Mouse (Mus musculus) small intestine, adult 2 months (tissue): ENCODE results near the gene Rhox2f. TPM values are rescaled to one million over a fixed set of nuclear protein-coding genes. Genes with fewer than 3 reads are reported as not detected.
"Not testable (repeated sequence)": the region's sequence is repeated elsewhere in the genome, so short reads cannot be mapped to it uniquely, and the experiment has no call there.

ENCODE experiments used
- H3K27ac ChIP-seq: fragments of 200-500 bp; 2 replicates; pipeline ENCODE4 v1.5.1; 2012; ENCODE audit warnings: low read depth, low read length, control low read depth, inconsistent platforms; ENCODE audit not compliant: insufficient read depth
- H3K27me3 ChIP-seq: fragments of 200-500 bp; 2 replicates; pipeline ENCODE4 v1.6.1; 2012; ENCODE audit warnings: mild to moderate bottlenecking, moderate library complexity, low read length, inconsistent platforms; ENCODE audit not compliant: control insufficient read depth, insufficient read depth
- H3K36me3 ChIP-seq: fragments of 200-500 bp; 2 replicates; pipeline ENCODE4 v1.6.1; 2012; ENCODE audit warnings: mild to moderate bottlenecking, low read length, control low read depth, inconsistent platforms; ENCODE audit not compliant: control insufficient read depth, insufficient read depth
- H3K4me1 ChIP-seq: fragments of 200-500 bp; 2 replicates; pipeline ENCODE4 v1.6.1; 2012; ENCODE audit warnings: low read length, inconsistent platforms, mixed read lengths; ENCODE audit not compliant: control insufficient read depth, insufficient read depth, insufficient read length
- H3K4me3 ChIP-seq: fragments of 200-500 bp; 2 replicates; pipeline ENCODE4 v1.5.1; 2012; ENCODE audit warnings: low read depth, mild to moderate bottlenecking, control low read depth, inconsistent platforms, low read length, moderate library complexity
- WGBS: fragments of 180-500 bp; shearing (Covaris S2); methylation state at CpG from one replicate; pipeline ENCODE4 v1.1.7; 2018; 5-methylcytosine and 5-hydroxymethylcytosine counted together
- polyA plus RNA-seq: library from polyadenylated mRNA; depleted of rRNA; stranded (reverse); fragments of >200 nt; gene quantifications from 2 replicates; pipeline ENCODE4 v1.2.3, GENCODE M21; 2012; rRNA removed

Gene Rhox2f
- not detected in 2 replicates for polyA plus RNA-seq

GRCm38 (mm10) chrX:37571105-37571504 is at the start of gene Rhox2f:
TSS of gene Rhox2f (plus strand) at chrX:37571405.
- 95% methylated on average over 8 of the region's 8 CpGs for WGBS
- not testable (repeated sequence) for H3K27ac ChIP-seq, H3K4me1 ChIP-seq, H3K4me3 ChIP-seq, H3K27me3 ChIP-seq, H3K36me3 ChIP-seq

GRCm38 (mm10) chrX:37530152-37530551 is 41.1 kb upstream of the Rhox2f start, which contains the start of gene Rhox2e:
TSS of gene Rhox2e (plus strand) at chrX:37530452.
- H3K27me3 ChIP-seq, H3K36me3 ChIP-seq, H3K4me3 ChIP-seq, H3K4me1 ChIP-seq, H3K27ac ChIP-seq: not testable (repeated sequence)
- WGBS = 89% methylated on average over 2 of the region's 8 CpGs

GRCm38 (mm10) chrX:37541719-37542118 is 29.5 kb upstream of the Rhox2f start, which contains the start of gene Rhox3e:
TSS of gene Rhox3e (plus strand) at chrX:37542019.
- H3K4me1 ChIP-seq, H3K27ac ChIP-seq, H3K36me3 ChIP-seq, H3K4me3 ChIP-seq, H3K27me3 ChIP-seq: not testable (repeated sequence)
- WGBS = 60% methylated on average over 1 of the region's 4 CpGs

GRCm38 (mm10) chrX:37557112-37557511 is 14.1 kb upstream of the Rhox2f start, which contains the start of gene Rhox4e:
TSS of gene Rhox4e (plus strand) at chrX:37557412.
- not testable (repeated sequence) for H3K27ac ChIP-seq, H3K4me1 ChIP-seq, H3K27me3 ChIP-seq, H3K36me3 ChIP-seq, H3K4me3 ChIP-seq
- WGBS = 98% methylated on average over 10 of the region's 18 CpGs

- not testable (repeated sequence) for H3K36me3 ChIP-seq, H3K27me3 ChIP-seq, H3K4me3 ChIP-seq, H3K27ac ChIP-seq, H3K4me1 ChIP-seq
- WGBS = 74% methylated on average over 2 of the region's 2 CpGs
These were observed 1.4 kb downstream of the Rhox2f start for GRCm38 (mm10) chrX:37572638-37573037.

- H3K4me3 ChIP-seq, H3K27me3 ChIP-seq, H3K27ac ChIP-seq, H3K4me1 ChIP-seq, H3K36me3 ChIP-seq: not testable (repeated sequence)
These were observed 9.5 kb downstream of the Rhox2f start, which contains the start of gene Rhox3f for GRCm38 (mm10) chrX:37580692-37581091. TSS of gene Rhox3f (plus strand) at chrX:37580992.

- H3K4me1 ChIP-seq, H3K36me3 ChIP-seq, H3K4me3 ChIP-seq, H3K27ac ChIP-seq, H3K27me3 ChIP-seq: not testable (repeated sequence)
- 97% methylated on average over 19 of the region's 19 CpGs for WGBS
These were observed 36.4 kb downstream of the Rhox2f start, which contains the start of gene Rhox4f for GRCm38 (mm10) chrX:37607604-37608003. TSS of gene Rhox4f (minus strand) at chrX:37607704.

Other genes starting within 250 kb of the Rhox2f start
- not detected in 2 replicates for gene Rhox3a2, start 191.4 kb upstream of the Rhox2f start, polyA plus RNA-seq
- gene Rhox4a2, start 180.6 kb upstream of the Rhox2f start, polyA plus RNA-seq = not detected in 2 replicates
- not detected in 2 replicates for gene Rhox2b, start 159.3 kb upstream of the Rhox2f start, polyA plus RNA-seq
- not detected in 2 replicates for gene Rhox4b, start 138.9 kb upstream of the Rhox2f start, polyA plus RNA-seq
- not detected in 2 replicates for gene Rhox2c, start 117.7 kb upstream of the Rhox2f start, polyA plus RNA-seq
- not detected in 2 replicates for gene Rhox3c, start 112.8 kb upstream of the Rhox2f start, polyA plus RNA-seq
- not detected in 2 replicates for gene Rhox4c, start 91.1 kb upstream of the Rhox2f start, polyA plus RNA-seq
- not detected in 2 replicates for gene Rhox2d, start 78.0 kb upstream of the Rhox2f start, polyA plus RNA-seq
- not detected in 2 replicates for gene Rhox4d, start 57.0 kb upstream of the Rhox2f start, polyA plus RNA-seq
- gene Rhox2e, start 41.0 kb upstream of the Rhox2f start, polyA plus RNA-seq = not detected in 2 replicates
- not detected in 2 replicates for gene Rhox3e, start 29.4 kb upstream of the Rhox2f start, polyA plus RNA-seq
- gene Rhox4e, start 14.0 kb upstream of the Rhox2f start, polyA plus RNA-seq = not detected in 2 replicates
- gene Rhox3f, start 9.6 kb downstream of the Rhox2f start, polyA plus RNA-seq = not detected in 2 replicates
- not detected in 2 replicates for gene Rhox4f, start 36.3 kb downstream of the Rhox2f start, polyA plus RNA-seq
- not detected in 2 replicates for gene Rhox3g, start 57.2 kb downstream of the Rhox2f start, polyA plus RNA-seq
- not detected in 2 replicates for gene Rhox2g, start 72.1 kb downstream of the Rhox2f start, polyA plus RNA-seq
- not detected in 2 replicates for gene Rhox4g, start 79.9 kb downstream of the Rhox2f start, polyA plus RNA-seq
- not detected in 2 replicates for gene Rhox3h, start 97.4 kb downstream of the Rhox2f start, polyA plus RNA-seq
- not detected in 2 replicates for gene Rhox2h, start 101.9 kb downstream of the Rhox2f start, polyA plus RNA-seq
- not detected in 2 replicates for gene Rhox5, start 233.4 kb downstream of the Rhox2f start, polyA plus RNA-seq